Mouse (Mus musculus): ENCODE results near the gene Krt82.
"Not testable (repeated sequence)": the region's sequence is repeated elsewhere in the genome, so short reads cannot be mapped to it uniquely, and the experiment has no call there.

Krt82 gene

GRCm38 (mm10) chr15:101519792-101520191 is 30.7 kb downstream of the Krt82 start:
- peak; percentile 24 for DNase-seq (ENCODE audit: extremely low spot score, low read depth, low spot score)

DNA sequence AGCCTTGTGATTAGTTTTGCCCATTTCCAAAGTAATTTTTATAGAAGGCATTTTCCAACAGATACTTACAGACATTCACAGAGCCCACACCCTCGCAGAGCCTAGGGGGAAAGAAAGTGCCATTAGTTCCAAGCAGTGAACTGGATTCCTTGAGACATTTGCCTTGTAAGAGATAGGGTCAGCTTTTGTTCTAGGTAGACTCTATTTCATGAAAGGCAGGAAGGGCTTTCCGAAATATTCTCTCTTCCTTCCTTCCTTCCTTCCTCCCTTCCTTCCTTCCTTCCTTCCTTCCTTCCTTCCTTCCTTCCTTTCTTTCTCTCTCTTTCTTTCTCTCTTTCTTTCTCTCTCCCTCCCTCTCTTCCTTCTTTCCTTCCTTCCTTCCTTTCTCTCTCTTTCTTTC is 33.3 kb downstream of the Krt82 start, which contains the start of gene Gm49425:
TSS of gene Gm49425 (minus strand) at position 101 of the 400 bp plus-strand sequence.
- DNase-seq (ENCODE audit: extremely low spot score, low read depth, low spot score), result not testable (repeated sequence)

DNA sequence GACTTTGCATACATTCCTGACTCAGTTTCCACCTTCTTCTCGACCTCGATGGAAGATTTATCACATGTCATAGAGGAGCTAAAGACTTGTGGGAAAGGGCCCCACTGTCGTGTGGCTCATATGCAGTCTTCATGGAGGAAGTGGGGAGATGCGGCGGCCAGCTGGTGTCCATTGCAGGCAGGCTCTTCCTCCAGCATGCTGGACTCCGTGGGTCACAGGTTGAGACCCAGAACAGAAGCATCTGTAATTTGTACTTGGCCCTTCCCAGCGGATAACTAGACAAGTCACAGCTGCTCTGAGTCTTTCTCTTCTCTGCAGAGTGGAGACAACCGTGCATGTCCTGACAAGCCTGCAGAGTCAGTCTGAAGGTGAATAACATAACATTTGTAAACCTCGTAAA is 42.2 kb downstream of the Krt82 start:
- no peak for DNase-seq (ENCODE audit: extremely low spot score, low read depth, low spot score)

GRCm38 (mm10) chr15:101506896-101507758 is 43.3 kb downstream of the Krt82 start:
- DNase-seq (ENCODE audit: extremely low spot score, low read depth, low spot score), result no peak

DNA sequence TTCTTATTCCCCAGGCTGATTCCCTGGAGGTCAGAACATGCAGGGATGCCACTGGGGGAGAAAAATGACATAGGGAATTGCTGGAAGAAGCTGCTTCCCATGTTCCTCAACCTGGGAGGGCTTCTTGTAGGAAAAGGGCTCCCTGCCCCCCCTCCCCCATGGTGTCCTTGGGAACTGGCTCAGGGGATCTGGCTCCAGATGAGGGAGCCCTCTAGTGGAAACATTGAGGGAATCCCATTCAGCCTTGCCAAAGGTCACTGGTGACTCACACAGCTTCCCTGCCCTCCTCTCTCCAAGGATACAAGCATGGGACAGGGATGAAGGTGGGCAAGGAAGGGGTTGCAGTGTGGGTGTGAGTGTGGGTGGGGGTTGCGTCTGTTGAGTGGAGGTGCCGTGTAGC is 53.3 kb downstream of the Krt82 start:
- DNase-seq (ENCODE audit: extremely low spot score, low read depth, low spot score), result no peak

DNA sequence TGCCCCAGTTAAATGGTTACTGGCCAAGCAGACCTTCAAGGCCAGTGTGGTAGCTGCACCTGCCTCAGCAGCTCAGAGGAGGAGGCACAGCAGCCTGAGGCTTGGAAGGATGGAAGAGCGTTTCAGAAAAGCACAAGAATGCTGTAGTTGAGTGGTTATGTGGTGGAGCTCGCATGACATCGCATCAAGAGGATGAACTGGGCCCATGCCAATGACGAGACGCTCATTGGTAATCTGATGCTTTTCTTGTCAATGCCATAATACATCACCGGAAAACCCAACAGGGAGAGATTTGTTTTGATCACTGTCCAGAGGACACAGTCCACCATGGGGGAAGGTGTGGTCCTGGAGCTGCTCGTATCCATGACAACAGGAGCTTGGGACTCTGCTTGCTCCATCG is 55.2 kb downstream of the Krt82 start:
- no peak for DNase-seq (ENCODE audit: extremely low spot score, low read depth, low spot score)

- DNase-seq (ENCODE audit: extremely low spot score, low read depth, low spot score), result no peak
Observed at GRCm38 (mm10) chr15:101494203-101494602, 56.3 kb downstream of the Krt82 start.

DNA sequence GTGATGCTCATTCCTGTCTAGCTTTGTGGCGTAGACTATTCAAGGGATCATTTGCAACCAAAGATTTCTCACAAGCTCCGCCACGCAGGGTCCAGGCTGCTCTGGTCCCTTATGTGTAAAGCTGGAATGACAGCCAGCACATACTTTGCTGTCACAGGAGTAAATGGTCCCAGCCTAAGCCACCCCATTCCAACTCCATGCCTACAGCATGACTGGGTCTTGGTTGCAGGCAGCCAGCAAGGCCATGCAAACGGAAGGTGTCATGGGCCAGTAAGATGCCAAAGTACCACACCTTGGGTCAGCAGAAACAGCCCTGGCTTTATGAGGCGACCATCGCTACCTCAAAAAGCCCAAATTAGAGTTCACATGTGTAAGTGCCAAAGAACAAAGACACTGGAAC is 56.8 kb downstream of the Krt82 start:
- no peak for DNase-seq (ENCODE audit: extremely low spot score, low read depth, low spot score)

DNA sequence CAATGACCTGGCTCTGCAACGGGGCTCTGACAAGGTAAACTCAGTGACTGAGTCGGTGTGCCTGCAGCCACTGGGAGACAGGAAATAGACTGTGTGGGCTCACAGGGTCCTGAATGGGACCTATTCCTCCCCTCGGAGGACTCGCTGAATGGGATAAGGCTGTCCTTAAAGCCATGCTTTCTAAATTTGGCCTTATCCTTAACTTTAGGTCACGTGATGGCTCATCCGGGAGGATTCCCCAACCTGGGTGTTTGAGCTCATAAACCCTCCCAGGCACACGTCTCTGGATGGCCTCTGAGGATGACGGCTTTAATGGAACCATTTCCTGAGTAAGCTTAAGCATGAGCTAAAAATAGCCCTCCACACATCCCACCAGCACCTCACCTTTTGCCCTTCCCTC is 57.7 kb downstream of the Krt82 start:
- no peak for DNase-seq (ENCODE audit: extremely low spot score, low read depth, low spot score)

- no peak for DNase-seq (ENCODE audit: extremely low spot score, low read depth, low spot score)
Observed at GRCm38 (mm10) chr15:101491431-101491830, 59.0 kb downstream of the Krt82 start, which contains the start of gene Krt83. Gene Krt83 (minus strand): TSS chr15:101491512.
